Mouse (Mus musculus) kidney, adult 2 months (tissue): ENCODE measurements around the gene Il24. TPM values are rescaled to one million over a fixed set of nuclear protein-coding genes. Genes with fewer than 3 reads are reported as not detected.

Experiments used
- DNase-seq: peaks from one replicate; pipeline ENCODE4 v3.0.0; 2021
- H3K27ac ChIP-seq: fragments of 200-500 bp; 2 replicates; pipeline ENCODE4 v1.5.1; 2012; ENCODE audit warnings: low read depth, low read length, control low read depth, inconsistent platforms; ENCODE audit not compliant: insufficient read depth
- H3K27me3 ChIP-seq: fragments of 200-500 bp; replicated peaks from 2 replicates; pipeline ENCODE4 v1.6.1; 2012; ENCODE audit warnings: mild to moderate bottlenecking, moderate library complexity, low read length, inconsistent platforms; ENCODE audit not compliant: control insufficient read depth, insufficient read depth
- H3K36me3 ChIP-seq: fragments of 200-500 bp; 2 replicates; pipeline ENCODE4 v1.6.1; 2012; ENCODE audit warnings: mild to moderate bottlenecking, moderate library complexity, low read length, inconsistent platforms; ENCODE audit not compliant: control insufficient read depth, insufficient read depth
- H3K4me1 ChIP-seq: fragments of 200-500 bp; 2 replicates; pipeline ENCODE4 v1.6.1; 2011; ENCODE audit warnings: low read length; ENCODE audit not compliant: control insufficient read depth, insufficient read depth
- H3K4me3 ChIP-seq: fragments of 200-500 bp; 2 replicates; pipeline ENCODE4 v1.5.1; 2011; ENCODE audit warnings: mild to moderate bottlenecking, low read depth, low read length, control low read depth; ENCODE audit not compliant: insufficient read depth
- CTCF ChIP-seq: fragments of 200-500 bp; conservative IDR thresholded peaks from 2 replicates; pipeline ENCODE4 v1.5.1; 2011; ENCODE audit warnings: low read depth, mild to moderate bottlenecking, control low read depth, low read length, moderate library complexity, mixed read lengths; ENCODE audit not compliant: insufficient read depth, insufficient read length
- POLR2A ChIP-seq: fragments of 200-500 bp; IDR thresholded peaks from one replicate; pipeline ENCODE4 v1.6.1; 2011; ENCODE audit warnings: low read depth, low read length, control low read depth
- WGBS: fragments of 180-500 bp; shearing (Covaris S2); methylation state at CpG from one replicate; pipeline ENCODE4 v1.1.7; 2018; 5-methylcytosine and 5-hydroxymethylcytosine counted together
- polyA plus RNA-seq: library from polyadenylated mRNA; depleted of rRNA; stranded (reverse); fragments of >200 nt; gene quantifications from 2 replicates; pipeline ENCODE4 v1.2.3, GENCODE M21; 2012

Il24 gene
- polyA plus RNA-seq, 1 experiment = 0.06 TPM

GRCm38 (mm10) chr1:130854819-130855218, 32.4 kb downstream of the Il24 start:
- Histone ChIP-seq H3K4me1 (peaks cover 10% of the 10 kb centered on the region), H3K36me3 (no peaks in the 10 kb centered on the region), H3K4me3 (no peak overlapping the region), H3K27me3 (no peaks in the 10 kb centered on the region), H3K27ac (peak overlapping the region; percentile 65)
- TF ChIP-seq CTCF (no peak), POLR2A (no peak)
- 85% methylated on average over 9 of the region's 9 CpGs for WGBS
- DNase-seq = no peak

- TF ChIP-seq CTCF = no peak
- no peak for TF ChIP-seq POLR2A
- Histone ChIP-seq H3K4me1 (peaks cover 6% of the 10 kb centered on the region), H3K4me3 (no peak overlapping the region), H3K36me3 (no peaks in the 10 kb centered on the region), H3K27me3 (no peaks in the 10 kb centered on the region), H3K27ac (no peak overlapping the region)
- no peak for DNase-seq
- 82% methylated on average over 5 of the region's 5 CpGs for WGBS
Measured at GRCm38 (mm10) chr1:130850405-130850804, 36.8 kb downstream of the Il24 start.

DNA sequence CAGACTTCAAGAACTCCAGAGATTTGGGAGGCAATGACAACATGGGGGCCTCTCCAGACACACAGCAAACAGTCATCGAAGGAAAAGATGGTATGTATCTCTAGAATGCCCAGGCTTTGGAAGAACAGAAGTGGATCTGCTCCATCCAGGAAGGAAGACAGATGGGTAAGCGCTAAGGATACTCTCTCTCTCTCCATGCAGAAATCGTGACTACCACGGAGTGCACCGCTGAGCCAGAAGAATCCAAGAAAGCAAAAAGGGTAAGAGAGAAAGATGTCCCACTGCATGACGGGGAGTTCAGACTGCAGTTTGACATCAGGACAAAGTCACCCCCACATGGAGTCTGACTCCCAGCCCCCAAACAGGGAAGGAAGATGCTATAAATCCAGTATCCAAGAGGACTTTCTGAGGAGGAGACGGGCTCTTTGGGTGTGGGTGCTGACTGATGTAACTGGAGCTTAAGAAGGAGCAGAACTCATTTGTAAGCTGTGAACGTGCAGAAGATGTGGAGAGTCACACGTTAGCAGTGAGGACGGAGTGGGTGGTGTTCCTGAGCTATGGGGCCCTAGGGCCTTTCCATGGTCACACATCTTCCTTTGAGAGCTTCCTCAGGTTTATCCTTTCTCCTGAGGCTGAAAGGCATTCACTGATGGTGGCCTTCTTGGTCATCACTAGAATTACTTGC, 37.6 kb downstream of the Il24 start:
- no peak for TF ChIP-seq CTCF
- TF ChIP-seq POLR2A = no peak
- no peak for DNase-seq
- H3K27ac ChIP-seq = no peak overlapping the region
- H3K4me1 ChIP-seq = no peaks in the 10 kb centered on the region; the same call in 1 of the 2 replicates
- no peaks in the 10 kb centered on the region for H3K27me3 ChIP-seq
- WGBS = 90% methylated on average over 10 of the region's 10 CpGs
- no peak overlapping the region for H3K4me3 ChIP-seq
- no peaks in the 10 kb centered on the region for H3K36me3 ChIP-seq

DNA sequence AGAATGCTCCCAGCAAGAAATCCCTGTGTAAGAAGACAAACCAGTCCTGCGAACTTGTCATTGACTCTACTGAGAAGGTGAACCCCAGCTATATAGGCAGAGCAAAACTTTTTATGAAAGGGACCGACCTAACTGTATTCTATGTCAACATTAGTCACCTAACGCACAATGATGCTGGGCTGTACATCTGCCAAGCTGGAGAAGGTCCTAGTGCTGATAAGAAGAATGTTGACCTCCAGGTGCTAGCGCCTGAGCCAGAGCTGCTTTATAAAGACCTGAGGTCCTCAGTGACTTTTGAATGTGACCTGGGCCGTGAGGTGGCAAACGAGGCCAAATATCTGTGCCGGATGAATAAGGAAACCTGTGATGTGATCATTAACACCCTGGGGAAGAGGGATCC, 42.7 kb downstream of the Il24 start:
- Histone ChIP-seq H3K36me3 (no peaks in the 10 kb centered on the region), H3K27me3 (no peaks in the 10 kb centered on the region), H3K4me3 (no peak overlapping the region), H3K27ac (no peak overlapping the region), H3K4me1 (peaks cover 15% of the 10 kb centered on the region)
- TF ChIP-seq POLR2A = no peak
- TF ChIP-seq CTCF = no peak
- 92% methylated on average over 7 of the region's 7 CpGs for WGBS
- DNase-seq = no peak

DNA sequence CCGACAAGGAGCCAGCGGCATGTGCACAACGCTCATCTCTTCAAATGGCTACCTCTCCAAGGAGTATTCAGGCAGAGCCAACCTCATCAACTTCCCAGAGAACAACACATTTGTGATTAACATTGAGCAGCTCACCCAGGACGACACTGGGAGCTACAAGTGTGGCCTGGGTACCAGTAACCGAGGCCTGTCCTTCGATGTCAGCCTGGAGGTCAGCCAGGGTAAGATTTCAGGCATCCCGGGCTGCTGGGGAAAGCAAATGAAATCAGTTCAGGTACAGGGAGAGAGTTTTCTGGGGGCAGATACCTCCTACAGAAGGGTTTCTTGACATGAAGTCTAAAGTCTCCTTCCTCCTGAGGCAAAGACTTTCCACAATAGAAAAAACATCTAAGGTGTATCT, 45.6 kb downstream of the Il24 start:
- no peak overlapping the region for H3K4me3 ChIP-seq
- no peaks in the 10 kb centered on the region for H3K36me3 ChIP-seq
- peaks cover 23% of the 10 kb centered on the region for H3K4me1 ChIP-seq
- WGBS = 79% methylated on average over 7 of the region's 7 CpGs
- H3K27ac ChIP-seq = peak overlapping the region; percentile 51
- H3K27me3 ChIP-seq = no peaks in the 10 kb centered on the region
- no peak for DNase-seq
- no peak for TF ChIP-seq POLR2A
- TF ChIP-seq CTCF = no peak

DNA sequence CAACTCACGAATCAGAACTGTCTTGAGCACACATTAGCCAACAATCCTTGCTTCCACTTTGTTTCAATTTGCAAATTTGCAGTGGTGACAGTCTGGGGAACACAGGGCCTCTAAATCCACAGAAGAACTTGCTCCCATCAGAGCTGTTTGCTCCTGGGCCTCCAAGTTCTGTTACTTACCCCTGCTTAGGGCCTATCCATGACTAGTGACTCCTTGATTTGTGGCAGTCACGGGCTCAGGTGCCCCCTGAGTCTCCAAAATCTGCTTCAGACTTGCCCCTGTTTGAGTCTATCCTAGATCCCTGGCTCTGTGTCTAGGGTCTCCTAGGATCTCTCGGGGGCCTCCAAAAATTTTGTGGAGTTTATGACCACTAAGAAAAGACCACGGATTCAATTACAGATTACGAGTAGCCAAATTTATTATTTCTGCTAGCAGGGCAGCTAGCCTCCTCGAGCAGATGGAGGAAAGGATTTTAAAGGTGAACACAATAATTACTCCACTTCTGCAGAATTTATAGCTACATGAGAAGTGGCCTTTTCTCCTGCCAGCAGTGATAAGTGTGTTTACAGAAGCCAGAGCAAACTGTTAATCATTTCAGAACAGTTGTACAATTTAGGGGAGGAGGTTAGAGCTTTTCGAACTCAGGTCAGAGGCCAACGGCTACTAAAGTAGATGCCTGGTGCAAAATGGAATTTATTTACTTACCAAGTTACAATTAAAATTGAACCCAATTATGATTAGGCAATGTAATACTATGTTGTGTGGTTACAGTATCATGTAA, 46.5 kb downstream of the Il24 start:
- DNase-seq = peak; percentile 83
- no peaks in the 10 kb centered on the region for H3K27me3 ChIP-seq
- WGBS = 33% methylated on average over 8 of the region's 8 CpGs
- no peaks in the 10 kb centered on the region for H3K36me3 ChIP-seq
- peak overlapping the region; percentile 94 for H3K27ac ChIP-seq
- H3K4me1 ChIP-seq = peaks cover 25% of the 10 kb centered on the region
- H3K4me3 ChIP-seq = no peak overlapping the region
- TF ChIP-seq POLR2A (no peak), CTCF (no peak)

DNA sequence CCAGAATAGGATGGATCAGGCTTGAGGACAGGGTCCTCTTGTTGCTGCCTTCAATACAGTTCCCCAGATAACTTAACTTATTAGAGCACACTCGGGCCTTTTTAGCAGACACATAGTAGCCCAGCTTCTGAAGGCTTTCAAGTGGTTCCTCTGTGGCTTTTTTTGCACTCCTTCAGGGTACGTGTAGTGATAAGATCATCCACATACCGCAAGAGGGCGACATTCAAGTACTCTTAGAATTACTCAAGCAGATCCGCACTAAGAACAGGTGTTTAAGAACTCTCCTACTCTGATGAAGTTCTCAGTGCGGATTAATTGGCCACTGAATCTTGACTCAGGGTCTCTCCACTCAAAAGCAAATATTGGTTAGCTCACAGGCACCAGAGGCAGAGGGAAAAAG, 49.0 kb downstream of the Il24 start:
- peak; percentile 83 for DNase-seq
- Histone ChIP-seq H3K27me3 (no peaks in the 10 kb centered on the region), H3K4me1 (peaks cover 37% of the 10 kb centered on the region), H3K4me3 (no peak overlapping the region), H3K36me3 (no peaks in the 10 kb centered on the region), H3K27ac (no peak overlapping the region)
- WGBS = 46% methylated on average over 6 of the region's 6 CpGs
- TF ChIP-seq POLR2A (no peak), CTCF (no peak)
